Mouse (Mus musculus) ES-E14 (cell line): ENCODE results near the gene Nod1. TPM values are rescaled to one million over a fixed set of nuclear protein-coding genes. Genes with fewer than 3 reads are reported as not detected.

ENCODE experiments used
- DNase-seq: peaks from one replicate; pipeline ENCODE4 v3.0.0-alpha.2; 2013; ENCODE audit warnings: low read depth, low spot score
- H3K27ac ChIP-seq: 2 replicates; pipeline ENCODE4 v1.5.1; 2012; ENCODE audit warnings: low read depth, mild to moderate bottlenecking, low read length, moderate library complexity, mixed read lengths; ENCODE audit not compliant: poor library complexity, insufficient read depth, severe bottlenecking
- H3K36me3 ChIP-seq: 2 replicates; pipeline ENCODE4 v1.6.1; 2012; ENCODE audit warnings: mild to moderate bottlenecking, low read length, moderate library complexity, mixed read lengths; ENCODE audit not compliant: control insufficient read depth, poor library complexity, insufficient read depth, severe bottlenecking
- H3K4me1 ChIP-seq, 2 experiments: fragments of 150-350 bp in 1 of 2; sonication (generic) in 1 of 2; 2 replicates each; pipeline ENCODE4 v1.6.1; 2012; ENCODE audit warnings: low read length in 2 of 2, mild to moderate bottlenecking in 1 of 2, mixed read lengths in 1 of 2; ENCODE audit not compliant: control insufficient read depth in 2 of 2, insufficient read depth in 2 of 2, poor library complexity in 1 of 2
- H3K4me3 ChIP-seq, 2 experiments: fragments of 150-350 bp in 1 of 2; sonication (generic) in 1 of 2; 2 replicates each; pipeline ENCODE4 v1.5.1; 2012; ENCODE audit warnings: low read length in 2 of 2, low read depth in 1 of 2, mild to moderate bottlenecking in 1 of 2, mixed read lengths in 1 of 2; ENCODE audit not compliant: insufficient read depth in 1 of 2, poor library complexity in 1 of 2, severe bottlenecking in 1 of 2
- H3K9ac ChIP-seq: 2 replicates; pipeline ENCODE4 v1.6.1; 2012; ENCODE audit warnings: low read depth, mild to moderate bottlenecking, low read length, mixed read lengths; ENCODE audit not compliant: poor library complexity, insufficient read depth, severe bottlenecking
- H3K9me3 ChIP-seq: fragments of 150-350 bp; sonication (generic); 2 replicates; pipeline ENCODE4 v1.6.1; 2012; ENCODE audit warnings: low read depth, mild to moderate bottlenecking, low read length; ENCODE audit not compliant: control insufficient read depth, insufficient read depth
- CHD2 ChIP-seq: IDR thresholded peaks from 2 replicates; pipeline ENCODE4 v1.6.1; 2014; ENCODE audit warnings: mild to moderate bottlenecking, low read depth, low read length, inconsistent platforms
- HCFC1 ChIP-seq: IDR thresholded peaks from 2 replicates; pipeline ENCODE4 v1.6.1; 2012; ENCODE audit warnings: low read length, inconsistent platforms, borderline replicate concordance; ENCODE audit not compliant: insufficient read depth
- MAFK ChIP-seq: IDR thresholded peaks from 2 replicates; pipeline ENCODE4 v1.6.1; 2014; ENCODE audit warnings: mild to moderate bottlenecking, low read depth, low read length, inconsistent platforms; ENCODE audit not compliant: insufficient read depth
- ZC3H11A ChIP-seq: IDR thresholded peaks from 2 replicates; pipeline ENCODE4 v1.6.1; 2012; ENCODE audit warnings: low read depth, mild to moderate bottlenecking, inconsistent platforms, low read length, borderline replicate concordance
- ZNF384 ChIP-seq: IDR thresholded peaks from 2 replicates; pipeline ENCODE4 v1.6.1; 2012; ENCODE audit warnings: low read depth, low read length, inconsistent platforms
- in situ Hi-C, 2 experiments: fragments of 600-800 bp; cut with MboI; formaldehyde crosslinking; loops; one replicate each; pipeline ENCODE4 v1.15.1; 2025; ENCODE audit warnings: low sequenced_read_pairs in 2 of 2, inconsistent platforms in 1 of 2; ENCODE audit not compliant: unreplicated experiment in 2 of 2
- total RNA-seq: library from RNA; depleted of rRNA; stranded (reverse); fragments of 300-350 nt; gene quantifications from 2 replicates; pipeline ENCODE4 v1.2.3, GENCODE M21; 2012

Gene Nod1
- total RNA-seq, 1 experiment = 1.3 TPM

DNA sequence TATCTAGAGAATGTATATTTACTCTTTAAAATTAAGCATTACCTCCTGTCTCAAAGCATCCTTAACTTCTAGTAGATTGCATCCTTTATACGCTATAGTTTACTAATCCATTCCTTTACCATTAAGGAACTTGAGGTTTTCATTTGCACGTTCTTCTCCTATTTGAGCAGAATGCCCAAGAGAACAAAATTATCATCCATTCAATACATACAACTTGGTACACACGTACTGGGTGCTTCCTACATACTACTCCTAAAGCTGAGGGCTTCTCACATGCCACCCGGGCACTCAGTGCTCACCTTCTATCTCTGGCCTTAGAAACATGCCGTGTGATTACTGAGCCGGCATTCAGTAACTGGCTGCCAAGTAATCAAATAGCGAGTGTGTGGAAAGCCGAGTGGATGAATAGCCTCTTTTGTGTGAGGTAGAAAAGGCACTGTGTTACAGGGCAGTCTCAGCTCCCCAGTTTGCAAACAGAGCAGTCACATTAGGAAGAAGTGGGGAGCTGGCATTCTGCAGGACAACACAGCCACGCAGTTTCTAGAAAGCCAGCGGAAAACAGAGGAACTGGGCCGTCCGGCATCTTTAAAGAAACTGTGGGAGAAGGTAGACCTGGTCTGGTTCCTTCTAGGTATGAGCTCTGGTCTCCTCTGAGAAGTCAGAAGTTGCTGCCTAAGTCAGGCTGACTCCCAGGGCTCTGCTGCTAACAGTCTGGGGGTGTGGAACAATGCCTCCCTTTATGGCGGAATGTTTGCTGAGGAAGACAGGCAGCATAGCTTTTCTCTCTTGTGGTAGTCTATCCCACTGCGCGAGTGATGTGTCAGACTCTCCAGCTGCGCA, 37.2 kb upstream of the Nod1 start:
- H3K27ac ChIP-seq = no peak overlapping the region
- no peaks in the 10 kb centered on the region for H3K36me3 ChIP-seq
- in situ Hi-C loops = no loop called here
- no peak for DNase-seq
- no peak for TF ChIP-seq ZC3H11A
- TF ChIP-seq CHD2 = no peak
- TF ChIP-seq HCFC1 = no peak
- TF ChIP-seq ZNF384 = no peak
- TF ChIP-seq MAFK = no peak
- H3K4me1 ChIP-seq = peaks cover 0 to 5% of the 10 kb centered on the region in 2 experiments; a peak in 1 of 4 replicates
- H3K9ac ChIP-seq = no peak overlapping the region; the same call in 1 of the 2 replicates
- no peaks in the 10 kb centered on the region for H3K9me3 ChIP-seq
- no peak overlapping the region for H3K4me3 ChIP-seq

DNA sequence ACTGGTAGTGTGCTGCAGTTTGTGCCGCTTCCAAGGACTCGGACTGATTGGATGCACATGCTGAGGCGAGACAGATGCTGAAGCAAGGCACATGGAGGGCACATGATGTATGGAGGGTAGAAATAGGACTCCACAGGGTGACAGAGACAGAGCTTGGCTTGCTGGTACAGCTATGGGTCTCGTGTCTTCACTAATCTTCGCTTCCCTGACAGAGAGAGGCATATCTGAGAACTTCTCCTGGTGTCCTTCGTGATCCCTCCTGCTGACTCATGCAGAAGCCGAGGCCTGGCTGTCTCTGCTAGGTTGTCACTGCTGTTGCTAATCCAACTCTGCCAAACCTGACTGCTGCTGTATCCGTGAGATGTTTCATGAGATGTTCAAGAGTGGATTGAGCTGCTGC, 36.0 kb upstream of the Nod1 start:
- no peak for DNase-seq
- no peaks in the 10 kb centered on the region for H3K36me3 ChIP-seq
- in situ Hi-C loops = no loop called here
- no peak overlapping the region for H3K9ac ChIP-seq
- H3K9me3 ChIP-seq = no peaks in the 10 kb centered on the region
- H3K4me1 ChIP-seq = peaks cover 0 to 5% of the 10 kb centered on the region in 2 experiments; a peak in 1 of 4 replicates
- H3K27ac ChIP-seq = no peak overlapping the region
- no peak overlapping the region for H3K4me3 ChIP-seq
- TF ChIP-seq MAFK (no peak), HCFC1 (no peak), CHD2 (no peak), ZC3H11A (no peak), ZNF384 (no peak)

DNA sequence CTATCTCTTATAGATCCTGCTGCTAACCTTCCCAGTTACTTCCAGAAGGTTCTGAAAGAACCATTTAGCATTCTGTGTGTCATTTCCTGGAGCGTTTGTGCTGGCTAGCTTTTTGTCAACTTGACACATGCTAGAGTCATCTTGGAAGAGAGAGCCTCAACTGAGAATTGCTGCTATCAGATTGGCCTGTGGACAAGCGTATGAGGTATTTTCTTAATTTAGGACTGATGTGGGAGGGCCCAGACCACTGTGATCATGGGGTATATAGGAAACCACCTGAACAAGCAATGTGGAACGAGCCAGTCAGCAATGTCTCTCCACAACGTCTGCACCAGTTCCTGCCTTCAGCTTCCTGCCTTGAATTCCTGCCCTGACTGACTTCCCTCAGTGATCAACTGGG, 31.1 kb upstream of the Nod1 start:
- no peaks in the 10 kb centered on the region for H3K36me3 ChIP-seq
- no peaks in the 10 kb centered on the region for H3K9me3 ChIP-seq
- in situ Hi-C loops = no loop called here
- H3K4me3 ChIP-seq = no peak overlapping the region
- no peak overlapping the region for H3K9ac ChIP-seq
- no peak for DNase-seq
- no peak overlapping the region for H3K27ac ChIP-seq
- no peak for TF ChIP-seq ZC3H11A
- TF ChIP-seq CHD2 = no peak
- TF ChIP-seq MAFK = no peak
- TF ChIP-seq ZNF384 = no peak
- TF ChIP-seq HCFC1 = no peak
- H3K4me1 ChIP-seq = no peaks in the 10 kb centered on the region

DNA sequence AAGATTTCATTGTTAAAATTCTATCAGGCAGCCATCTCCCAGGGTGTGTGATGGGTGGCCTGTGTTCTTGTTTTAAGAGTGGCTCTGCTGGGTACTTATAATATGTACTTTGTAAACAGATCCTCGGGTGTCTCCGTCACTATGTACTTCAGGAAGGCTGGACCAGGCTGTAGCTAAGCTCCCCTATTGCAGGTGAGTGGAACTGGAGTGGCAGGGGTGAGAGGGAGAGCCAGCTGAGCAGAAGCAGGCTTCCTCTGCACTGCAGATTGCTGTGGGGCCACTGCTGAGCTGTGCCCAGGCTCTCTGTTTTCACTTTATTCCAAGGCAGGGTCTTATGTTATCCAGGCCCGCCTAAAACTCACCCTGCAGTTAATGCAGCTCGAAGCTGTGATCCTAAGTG, 30.0 kb upstream of the Nod1 start:
- H3K9me3 ChIP-seq = no peaks in the 10 kb centered on the region
- H3K4me1 ChIP-seq = no peaks in the 10 kb centered on the region
- H3K9ac ChIP-seq = no peak overlapping the region
- H3K36me3 ChIP-seq = no peaks in the 10 kb centered on the region
- DNase-seq = no peak
- TF ChIP-seq CHD2 = no peak
- no peak for TF ChIP-seq MAFK
- no peak for TF ChIP-seq ZNF384
- TF ChIP-seq HCFC1 = no peak
- in situ Hi-C loops = no loop called here
- no peak overlapping the region for H3K4me3 ChIP-seq
- H3K27ac ChIP-seq = no peak overlapping the region

- Histone ChIP-seq H3K4me3 (no peak overlapping the region), H3K9me3 (no peaks in the 10 kb centered on the region), H3K4me1 (no peaks in the 10 kb centered on the region), H3K27ac (no peak overlapping the region), H3K36me3 (no peaks in the 10 kb centered on the region), H3K9ac (no peak overlapping the region)
- no peak for DNase-seq
- no peak for TF ChIP-seq HCFC1
- TF ChIP-seq ZC3H11A = no peak
- no peak for TF ChIP-seq ZNF384
- in situ Hi-C loops = no loop called here
Measured at GRCm38 (mm10) chr6:55001320-55001719, 28.9 kb upstream of the Nod1 start.
